Mouse (Mus musculus) gastrocnemius, postnatal 36 days (tissue): ENCODE measurements around the gene Nbas. TPM values are rescaled to one million over a fixed set of nuclear protein-coding genes. Genes with fewer than 3 reads are reported as not detected.

Experiments
- DNase-seq, 2 experiments: peaks; one replicate each; pipeline ENCODE4 v3.0.0; 2022
- intact Hi-C: fragments of 180-260 bp; cut with DNase I; formaldehyde crosslinking; loops from one replicate; pipeline ENCODE4 v1.15.1; 2025
- total RNA-seq, 2 experiments: library from RNA; stranded (reverse); gene quantifications; 2 replicates each; pipeline ENCODE4 v1.2.3; 2021

The Nbas gene
- total RNA-seq, 2 experiments from 2014 or later, result 15.6 to 19.3 TPM

GRCm38 (mm10) chr12:13381580-13381979 is 112.6 kb downstream of the Nbas start:
- DNase-seq, result no peak
- intact Hi-C loops, result no loop called here

- DNase-seq, result no peak
- intact Hi-C loops, result no loop called here
Measured at GRCm38 (mm10) chr12:13382046-13382445, 113.1 kb downstream of the Nbas start.

GRCm38 (mm10) chr12:13389644-13390043 is 120.7 kb downstream of the Nbas start:
- intact Hi-C loops, result no loop called here
- no peak for DNase-seq

GRCm38 (mm10) chr12:13410191-13410590 is 141.3 kb downstream of the Nbas start:
- DNase-seq, result no peak
- intact Hi-C loops, result no loop called here

GRCm38 (mm10) chr12:13418651-13419050 is 149.7 kb downstream of the Nbas start:
- DNase-seq, result no peak
- intact Hi-C loops, result no loop called here

GRCm38 (mm10) chr12:13430219-13430618 is 161.3 kb downstream of the Nbas start:
- intact Hi-C loops, result no loop called here

GRCm38 (mm10) chr12:13444653-13445431 is 175.9 kb downstream of the Nbas start:
- no peak for DNase-seq
- intact Hi-C loops, result no loop called here

More at GRCm38 (mm10) chr12:13430219-13430618, 161.3 kb downstream of the Nbas start:
- DNase-seq, result no peak

- intact Hi-C loops, result no loop called here
Measured at GRCm38 (mm10) chr12:13445486-13446065, 176.6 kb downstream of the Nbas start.

GRCm38 (mm10) chr12:13448916-13449315 is 180.0 kb downstream of the Nbas start:
- intact Hi-C loops, result no loop called here

More at GRCm38 (mm10) chr12:13445486-13446065, 176.6 kb downstream of the Nbas start:
- no peak for DNase-seq

GRCm38 (mm10) chr12:13452050-13452449 is 183.1 kb downstream of the Nbas start:
- no peak for DNase-seq
- intact Hi-C loops, result no loop called here

More at GRCm38 (mm10) chr12:13448916-13449315, 180.0 kb downstream of the Nbas start:
- no peak for DNase-seq

- DNase-seq, result no peak
- intact Hi-C loops, result no loop called here
Measured at GRCm38 (mm10) chr12:13460223-13460853, 191.4 kb downstream of the Nbas start.

GRCm38 (mm10) chr12:13461558-13462153 is 192.7 kb downstream of the Nbas start:
- intact Hi-C loops, result no loop called here
- DNase-seq, result no peak

GRCm38 (mm10) chr12:13462397-13462796 is 193.5 kb downstream of the Nbas start:
- no peak for DNase-seq
- intact Hi-C loops, result no loop called here

- DNase-seq, result no peak
- intact Hi-C loops, result no loop called here
Measured at GRCm38 (mm10) chr12:13465554-13465953, 196.6 kb downstream of the Nbas start.

GRCm38 (mm10) chr12:13474881-13475280 is 205.9 kb downstream of the Nbas start:
- intact Hi-C loops, result no loop called here

GRCm38 (mm10) chr12:13479163-13479562 is 210.2 kb downstream of the Nbas start:
- intact Hi-C loops, result no loop called here
- no peak for DNase-seq

More at GRCm38 (mm10) chr12:13474881-13475280, 205.9 kb downstream of the Nbas start:
- no peak for DNase-seq

- DNase-seq, result no peak
- intact Hi-C loops, result no loop called here
Measured at GRCm38 (mm10) chr12:13486278-13486677, 217.3 kb downstream of the Nbas start.

- intact Hi-C loops, result no loop called here
- DNase-seq, result no peak
Measured at GRCm38 (mm10) chr12:13497211-13497610, 228.3 kb downstream of the Nbas start.

- intact Hi-C loops, result no loop called here
- no peak for DNase-seq
Measured at GRCm38 (mm10) chr12:13499237-13499889, 230.4 kb downstream of the Nbas start.

GRCm38 (mm10) chr12:13500191-13500590 is 231.3 kb downstream of the Nbas start:
- no peak for DNase-seq
- intact Hi-C loops, result no loop called here
